Mouse (Mus musculus): ENCODE results near the gene Hmgcr. TPM values are rescaled to one million over a fixed set of nuclear protein-coding genes. Genes with fewer than 3 reads are reported as not detected.

The Hmgcr gene
- polyA plus RNA-seq, 1 experiment from 2014 or later, result 163 TPM

- Histone ChIP-seq H3K27ac (replicated peaks; ENCODE audit: low read depth, low read length) (no peak overlapping the region), H3K27me3 (ENCODE audit: control insufficient read depth, insufficient read depth, low read length) (no peaks in the 10 kb centered on the region), H3K4me1 (ENCODE audit: control insufficient read depth, insufficient read depth, low read length) (no peaks in the 10 kb centered on the region), H3K36me3 (replicated peaks; ENCODE audit: control insufficient read depth, insufficient read depth, low read depth, low read length) (no peaks in the 10 kb centered on the region), H3K4me2 (ENCODE audit: low read depth, low read length) (no peak overlapping the region), H3K4me3 (ENCODE audit: low read depth, low read length) (no peak overlapping the region), H3K9me3 (replicated peaks; ENCODE audit: control insufficient read depth, low read length) (no peaks in the 10 kb centered on the region), H3K9ac (replicated peaks; ENCODE audit: low read length) (no peak overlapping the region)
- WGBS, result 87% methylated on average over 3 of the region's 3 CpGs
- no peak for ATAC-seq (replicated peaks; ENCODE audit: insufficient number of reproducible peaks, low FRiP score, low TSS enrichment, low read depth)
- DNase-seq (ENCODE audit: low spot score), result no peak
Measured at GRCm38 (mm10) chr13:96614615-96615014, 56.1 kb downstream of the Hmgcr start.

DNA sequence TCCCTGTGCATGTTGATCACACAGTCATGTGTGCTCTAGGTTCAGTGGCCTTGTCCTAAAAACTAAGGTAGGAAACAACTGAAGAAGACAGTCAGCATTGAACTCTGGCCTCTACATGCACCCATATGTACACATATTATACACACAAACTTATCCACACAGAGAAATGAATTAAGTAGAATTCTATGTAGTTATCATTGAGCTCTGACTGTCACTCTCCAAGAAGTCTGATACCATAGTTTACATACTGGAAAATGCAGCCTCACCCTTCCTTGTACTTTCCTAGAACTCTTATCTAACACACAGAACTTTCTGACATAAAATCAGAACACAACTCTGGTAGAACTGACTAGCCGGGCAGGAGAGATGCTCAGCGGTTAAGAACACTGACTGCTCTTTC, 66.5 kb downstream of the Hmgcr start:
- no peak for ATAC-seq (replicated peaks; ENCODE audit: insufficient number of reproducible peaks, low FRiP score, low TSS enrichment, low read depth)
- DNase-seq (ENCODE audit: low spot score), result no peak
- H3K36me3 ChIP-seq (replicated peaks; ENCODE audit: control insufficient read depth, insufficient read depth, low read depth, low read length), result no peaks in the 10 kb centered on the region
- WGBS, result 92% methylated on average over 2 of the region's 2 CpGs
- no peaks in the 10 kb centered on the region for H3K9me3 ChIP-seq (replicated peaks; ENCODE audit: control insufficient read depth, low read length)
- H3K27ac ChIP-seq (replicated peaks; ENCODE audit: low read depth, low read length), result no peak overlapping the region
- H3K27me3 ChIP-seq (ENCODE audit: control insufficient read depth, insufficient read depth, low read length), result no peaks in the 10 kb centered on the region
- no peaks in the 10 kb centered on the region for H3K4me1 ChIP-seq (ENCODE audit: control insufficient read depth, insufficient read depth, low read length)
- H3K9ac ChIP-seq (replicated peaks; ENCODE audit: low read length), result no peak overlapping the region
- H3K4me3 ChIP-seq (ENCODE audit: low read depth, low read length), result no peak overlapping the region
- H3K4me2 ChIP-seq (ENCODE audit: low read depth, low read length), result no peak overlapping the region

GRCm38 (mm10) chr13:96599182-96599581, 71.6 kb downstream of the Hmgcr start:
- no peak overlapping the region for H3K4me2 ChIP-seq (ENCODE audit: low read depth, low read length)
- H3K9ac ChIP-seq (replicated peaks; ENCODE audit: low read length), result no peak overlapping the region
- no peaks in the 10 kb centered on the region for H3K27me3 ChIP-seq (ENCODE audit: control insufficient read depth, insufficient read depth, low read length)
- no peaks in the 10 kb centered on the region for H3K9me3 ChIP-seq (replicated peaks; ENCODE audit: control insufficient read depth, low read length)
- WGBS, result 92% methylated on average over 9 of the region's 9 CpGs
- no peak overlapping the region for H3K4me3 ChIP-seq (ENCODE audit: low read depth, low read length)
- no peaks in the 10 kb centered on the region for H3K4me1 ChIP-seq (ENCODE audit: control insufficient read depth, insufficient read depth, low read length)
- ATAC-seq (replicated peaks; ENCODE audit: insufficient number of reproducible peaks, low FRiP score, low TSS enrichment, low read depth), result no peak
- no peaks in the 10 kb centered on the region for H3K36me3 ChIP-seq (replicated peaks; ENCODE audit: control insufficient read depth, insufficient read depth, low read depth, low read length)
- no peak overlapping the region for H3K27ac ChIP-seq (replicated peaks; ENCODE audit: low read depth, low read length)
- no peak for DNase-seq (ENCODE audit: low spot score)

Other genes starting within 250 kb of the Hmgcr start
- 0.25 TPM in 1 of 2 replicates, not detected in the other for gene Ankdd1b, start 199.7 kb downstream of the Hmgcr start, polyA plus RNA-seq (2014; fragmentation: Nextera tagmentation; extraction: Ambion mirVana)
- gene Gm17622, start 180.2 kb downstream of the Hmgcr start, polyA plus RNA-seq (2014; fragmentation: Nextera tagmentation; extraction: Ambion mirVana), result not detected in 2 replicates
- 7.5 and 9.1 TPM in 2 replicates for gene Polk, start 128.4 kb downstream of the Hmgcr start, polyA plus RNA-seq (2014; fragmentation: Nextera tagmentation; extraction: Ambion mirVana)
- 6.9 and 7.6 TPM in 2 replicates for gene Col4a3bp, start 128.3 kb downstream of the Hmgcr start, polyA plus RNA-seq (2014; fragmentation: Nextera tagmentation; extraction: Ambion mirVana)
- not detected in 2 replicates for gene Ankrd31, start 77.3 kb upstream of the Hmgcr start, polyA plus RNA-seq (2014; fragmentation: Nextera tagmentation; extraction: Ambion mirVana)